Mouse (Mus musculus) liver, postnatal 0 days (tissue): ENCODE results near the gene Cdk16. TPM values are rescaled to one million over a fixed set of nuclear protein-coding genes. Genes with fewer than 3 reads are reported as not detected.
"Not testable (repeated sequence)": the region's sequence is repeated elsewhere in the genome, so short reads cannot be mapped to it uniquely, and the experiment has no call there.

ENCODE experiments used
- ATAC-seq: fragments of 200-750 bp; cut with Nextera tagmentation; 2 replicates; pipeline ENCODE4 v1.8.0; 2017; ENCODE audit warnings: mild to moderate bottlenecking, moderate library complexity
- DNase-seq: peaks from one replicate; pipeline ENCODE4 v3.0.0-alpha.2; 2016
- H3K27ac ChIP-seq: fragments of 300-500 bp; sonication (generic); 2 replicates; pipeline ENCODE4 v1.5.1; 2014; ENCODE audit warnings: antibody characterized with exemption, moderate library complexity, mild to moderate bottlenecking, low read depth
- H3K27me3 ChIP-seq: fragments of 300-500 bp; sonication (generic); 2 replicates; pipeline ENCODE4 v1.6.1; 2014; ENCODE audit warnings: low read length, control low read depth, mixed read lengths; ENCODE audit not compliant: insufficient read depth
- H3K36me3 ChIP-seq: fragments of 300-500 bp; sonication (generic); replicated peaks from 2 replicates; pipeline ENCODE4 v1.6.1; 2014; ENCODE audit warnings: mild to moderate bottlenecking, control low read depth, low read length, moderate library complexity, mixed read lengths; ENCODE audit not compliant: insufficient read depth
- H3K4me1 ChIP-seq: fragments of 300-500 bp; sonication (generic); 2 replicates; pipeline ENCODE4 v1.6.1; 2014; ENCODE audit warnings: antibody characterized with exemption, mild to moderate bottlenecking, control low read depth; ENCODE audit not compliant: insufficient read depth
- H3K4me2 ChIP-seq: fragments of 300-500 bp; sonication (generic); 2 replicates; pipeline ENCODE4 v1.6.1; 2014; ENCODE audit warnings: low read depth, mild to moderate bottlenecking, low read length, moderate library complexity, mixed read lengths
- H3K4me3 ChIP-seq: fragments of 300-500 bp; sonication (generic); 2 replicates; pipeline ENCODE4 v1.5.1; 2014; ENCODE audit warnings: low read depth, low read length
- H3K9ac ChIP-seq: fragments of 300-500 bp; sonication (generic); replicated peaks from 2 replicates; pipeline ENCODE4 v1.6.1; 2014; ENCODE audit warnings: mild to moderate bottlenecking, moderate library complexity
- H3K9me3 ChIP-seq: fragments of 300-500 bp; sonication (generic); 2 replicates; pipeline ENCODE4 v1.6.1; 2016; ENCODE audit warnings: mild to moderate bottlenecking, control low read depth, low read length, mixed read lengths
- CTCF ChIP-seq: sonication (generic); IDR thresholded peaks from 2 replicates; pipeline ENCODE4 v1.5.1; 2016; ENCODE audit warnings: antibody characterized with exemption, low read depth
- EP300 ChIP-seq: IDR thresholded peaks from 2 replicates; pipeline ENCODE4 v1.6.1; 2016; ENCODE audit warnings: antibody characterized with exemption, low read depth, mild to moderate bottlenecking
- WGBS: fragments of 180-500 bp; shearing (Covaris S2); extraction: QIAGEN DNeasy Blood & Tissue Kit; methylation state at CpG from one replicate; pipeline ENCODE4 v1.1.7; 2014; ENCODE audit not compliant: insufficient replicate concordance; 5-methylcytosine and 5-hydroxymethylcytosine counted together
- polyA plus RNA-seq: library from polyadenylated mRNA; unstranded; fragments of >200 nt; fragmentation: Nextera tagmentation; extraction: Ambion mirVana; gene quantifications from 2 replicates; pipeline ENCODE4 v1.2.1, GENCODE M21; 2015

Cdk16 gene
- polyA plus RNA-seq, 1 experiment from 2014 or later, result 15.3 TPM

DNA sequence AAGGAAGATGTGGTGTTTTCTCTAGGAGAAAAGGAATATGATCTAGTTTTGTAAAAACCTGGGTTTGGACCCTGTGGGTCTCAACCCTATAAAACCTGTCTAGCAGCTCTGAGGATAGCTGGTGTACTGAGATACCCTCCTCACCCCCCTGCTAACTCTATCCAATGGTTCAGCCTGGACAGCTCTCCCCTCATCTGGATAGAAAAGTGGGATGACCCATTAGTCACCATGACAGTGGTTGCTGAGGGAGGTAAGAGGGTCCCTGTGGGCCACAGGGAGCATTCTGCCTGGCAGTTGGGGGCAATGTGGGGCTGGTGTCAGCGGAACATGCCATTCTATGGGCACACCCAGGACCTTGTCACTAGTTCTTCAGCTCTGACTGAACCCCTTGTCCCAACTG, 4.9 kb downstream of the Cdk16 start:
- TF ChIP-seq EP300 (no peak), CTCF (no peak)
- no peak overlapping the region for H3K9ac ChIP-seq
- no peak overlapping the region for H3K4me2 ChIP-seq
- H3K9me3 ChIP-seq, result no peaks in the 10 kb centered on the region
- H3K4me1 ChIP-seq, result peaks cover 8% of the 10 kb centered on the region; the same call in 1 of the 2 replicates
- peaks cover 20% of the 10 kb centered on the region for H3K36me3 ChIP-seq
- H3K27me3 ChIP-seq, result no peaks in the 10 kb centered on the region
- ATAC-seq, result no peak
- H3K4me3 ChIP-seq, result no peak overlapping the region
- no peak for DNase-seq
- H3K27ac ChIP-seq, result no peak overlapping the region
- WGBS, result 63% methylated on average over 1 of the region's 1 CpGs

DNA sequence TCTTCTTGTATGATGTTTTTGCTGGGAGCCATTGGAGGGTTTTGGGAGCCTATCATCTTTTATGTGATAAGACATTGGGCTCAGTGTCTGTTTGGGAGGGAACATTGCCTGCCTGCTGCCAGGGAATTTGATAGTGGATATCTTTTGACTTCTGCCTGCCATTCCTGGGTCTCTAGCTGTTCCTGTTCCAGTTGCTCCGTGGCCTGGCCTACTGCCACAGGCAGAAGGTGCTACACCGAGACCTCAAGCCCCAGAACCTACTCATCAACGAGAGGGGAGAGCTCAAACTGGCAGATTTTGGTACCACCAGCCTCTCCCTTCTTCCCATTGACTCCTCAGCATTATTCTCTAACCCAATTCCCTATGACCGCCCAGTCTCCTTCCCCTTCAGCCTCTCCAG, 8.1 kb downstream of the Cdk16 start:
- Histone ChIP-seq H3K27ac (no peak overlapping the region), H3K36me3 (peaks cover 20% of the 10 kb centered on the region), H3K9me3 (no peaks in the 10 kb centered on the region), H3K4me1 (no peaks in the 10 kb centered on the region), H3K27me3 (no peaks in the 10 kb centered on the region), H3K9ac (no peak overlapping the region), H3K4me2 (no peak overlapping the region), H3K4me3 (no peak overlapping the region)
- TF ChIP-seq EP300, result no peak
- TF ChIP-seq CTCF, result no peak
- DNase-seq (no peak), ATAC-seq (no peak)
- WGBS, result 84% methylated on average over 4 of the region's 4 CpGs

DNA sequence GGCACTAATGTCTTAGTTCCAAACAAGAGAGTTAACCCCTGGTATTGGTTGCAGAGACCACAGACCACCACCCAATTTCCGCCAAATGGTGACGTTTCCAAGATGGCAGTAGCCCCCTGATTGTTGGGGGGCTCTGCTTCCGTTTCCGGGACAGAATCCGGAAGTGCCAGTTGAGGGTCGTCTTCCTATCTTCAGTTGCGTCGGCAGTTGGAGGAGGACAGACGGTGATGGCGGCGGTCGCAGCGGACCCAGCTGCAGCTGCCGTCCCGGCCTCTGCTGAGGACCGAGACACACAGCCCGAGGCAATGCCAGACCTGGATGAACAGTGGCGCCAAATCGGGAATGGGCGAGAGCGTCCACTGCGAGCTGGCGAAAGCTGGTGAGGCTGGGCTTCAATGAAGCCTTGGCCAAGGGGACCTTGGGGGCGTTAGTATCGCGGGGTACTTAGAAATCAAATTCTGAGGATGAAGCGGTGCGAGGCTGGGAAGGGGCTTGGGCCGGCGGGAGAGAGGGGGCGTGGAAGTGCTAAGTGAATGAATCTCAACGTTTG, 16.1 kb downstream of the Cdk16 start, which contains the start of gene Usp11:
Gene Usp11, plus strand, starts transcription at position 166 of the 550 bp plus-strand sequence.
- Histone ChIP-seq H3K4me1 (no peaks in the 10 kb centered on the region), H3K9ac (peak within 1 kb of the TSS; percentile 65), H3K27ac (peak within 1 kb of the TSS; percentile 90), H3K36me3 (no peaks in the 10 kb centered on the region), H3K9me3 (no peaks in the 10 kb centered on the region), H3K27me3 (no peaks in the 10 kb centered on the region), H3K4me2 (peak within 1 kb of the TSS; percentile 79), H3K4me3 (peak within 1 kb of the TSS; percentile 63)
- ATAC-seq, result peak; percentile 30
- TF ChIP-seq CTCF, result no peak
- TF ChIP-seq EP300, result no peak
- WGBS, result 23% methylated on average over 32 of the region's 32 CpGs
- no peak for DNase-seq

DNA sequence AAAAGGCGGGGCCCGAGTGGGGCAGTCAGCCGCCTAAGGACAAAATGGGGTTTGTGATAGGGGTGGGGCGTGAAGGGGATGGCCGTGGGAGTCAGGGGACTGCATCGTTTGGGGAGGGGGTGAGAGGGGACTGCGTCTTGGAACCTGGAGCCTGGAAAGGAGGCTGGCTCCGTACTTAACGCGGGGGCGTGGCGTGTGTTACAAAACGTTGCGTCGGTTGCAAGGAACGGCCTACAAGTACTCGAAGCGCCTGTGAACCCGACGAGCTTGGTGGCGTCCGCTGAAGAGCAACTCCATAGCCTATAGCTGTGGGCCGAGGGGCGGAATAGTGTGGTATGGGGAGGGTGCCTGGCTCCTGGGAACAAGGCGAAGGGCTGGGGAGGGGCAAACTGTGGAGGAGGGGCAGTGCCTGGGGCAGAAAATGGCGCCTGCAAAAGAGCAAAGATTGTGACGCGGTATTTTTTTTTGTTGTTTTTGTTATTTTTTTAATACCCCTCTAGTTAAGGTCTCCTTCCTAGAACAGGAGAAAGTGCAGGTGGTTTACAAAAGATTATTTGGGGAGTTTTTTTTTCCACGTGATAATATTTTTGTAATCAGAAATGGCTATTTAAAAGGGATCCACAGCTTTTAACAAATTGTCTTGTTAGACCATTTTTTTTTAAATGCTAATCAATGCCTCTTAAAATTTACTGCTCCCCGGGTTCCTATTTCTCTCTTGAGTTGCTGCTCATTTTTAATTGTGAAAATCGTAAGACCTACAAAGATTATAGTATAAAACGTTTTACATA, 16.7 kb downstream of the Cdk16 start:
- peak overlapping the region; percentile 65 for H3K9ac ChIP-seq
- H3K9me3 ChIP-seq, result no peaks in the 10 kb centered on the region
- H3K27me3 ChIP-seq, result no peaks in the 10 kb centered on the region
- 17% methylated on average over 32 of the region's 32 CpGs for WGBS
- H3K4me1 ChIP-seq, result no peaks in the 10 kb centered on the region
- peak overlapping the region; percentile 63 for H3K4me3 ChIP-seq
- peak overlapping the region; percentile 90 for H3K27ac ChIP-seq
- no peak for TF ChIP-seq EP300
- TF ChIP-seq CTCF, result no peak
- ATAC-seq (peak; percentile 96), DNase-seq (peak; percentile 81)
- no peaks in the 10 kb centered on the region for H3K36me3 ChIP-seq
- H3K4me2 ChIP-seq, result peak overlapping the region; percentile 79

DNA sequence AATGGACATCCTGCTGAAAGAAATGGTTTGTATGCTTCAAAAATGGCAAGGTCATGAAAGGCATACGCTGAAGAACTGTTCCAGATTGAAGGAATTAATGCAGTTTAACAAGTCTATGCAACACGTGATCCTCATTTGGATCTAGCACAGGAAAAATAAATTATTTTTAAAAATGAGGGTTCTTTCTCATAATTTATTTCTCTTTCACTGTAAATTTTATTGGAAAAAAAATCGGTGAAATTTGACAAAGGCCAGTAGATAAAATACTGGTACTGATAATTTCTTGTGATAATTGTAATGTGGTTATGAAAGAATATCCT, 17.3 kb downstream of the Cdk16 start:
- H3K9me3 ChIP-seq, result no peaks in the 10 kb centered on the region
- peak overlapping the region; percentile 63 for H3K4me3 ChIP-seq
- DNase-seq (no peak), ATAC-seq (no peak)
- H3K36me3 ChIP-seq, result no peaks in the 10 kb centered on the region
- no peaks in the 10 kb centered on the region for H3K4me1 ChIP-seq
- no peak for TF ChIP-seq EP300
- no peak for TF ChIP-seq CTCF
- 22% methylated on average over 3 of the region's 3 CpGs for WGBS
- H3K27me3 ChIP-seq, result no peaks in the 10 kb centered on the region
- peak overlapping the region; percentile 79 for H3K4me2 ChIP-seq
- H3K9ac ChIP-seq, result no peak overlapping the region
- H3K27ac ChIP-seq, result peak overlapping the region; percentile 90; the same call in 1 of the 2 replicates

DNA sequence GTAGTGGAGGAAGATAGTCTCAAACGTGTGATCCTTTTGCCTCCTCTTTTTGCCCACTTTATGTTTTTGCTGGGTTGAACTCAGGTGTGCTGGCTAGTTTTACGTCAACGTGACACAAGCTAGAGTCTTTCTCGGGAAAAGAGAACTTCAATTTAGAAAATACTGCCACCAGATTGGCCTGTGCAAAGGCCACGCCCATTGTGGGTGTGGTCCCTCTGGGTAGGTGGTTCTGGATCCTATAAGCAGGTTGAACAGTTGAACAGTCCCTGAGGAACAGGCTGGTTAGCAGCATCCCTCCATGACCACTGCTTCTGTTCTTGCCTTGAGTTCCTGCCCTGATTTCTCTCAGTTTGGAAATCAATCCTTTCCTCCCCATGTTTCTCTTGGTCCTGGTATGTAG, 40.9 kb downstream of the Cdk16 start:
- no peak for DNase-seq
- no peak overlapping the region for H3K27ac ChIP-seq
- no peak overlapping the region for H3K9ac ChIP-seq
- no peaks in the 10 kb centered on the region for H3K27me3 ChIP-seq
- H3K4me2 ChIP-seq, result no peak overlapping the region
- H3K4me1 ChIP-seq, result no peaks in the 10 kb centered on the region
- no peak for TF ChIP-seq EP300
- no peak for TF ChIP-seq CTCF
- H3K36me3 ChIP-seq, result no peaks in the 10 kb centered on the region
- H3K9me3 ChIP-seq, result no peaks in the 10 kb centered on the region
- no peak for ATAC-seq
- 63% methylated on average over 5 of the region's 5 CpGs for WGBS
- no peak overlapping the region for H3K4me3 ChIP-seq

DNA sequence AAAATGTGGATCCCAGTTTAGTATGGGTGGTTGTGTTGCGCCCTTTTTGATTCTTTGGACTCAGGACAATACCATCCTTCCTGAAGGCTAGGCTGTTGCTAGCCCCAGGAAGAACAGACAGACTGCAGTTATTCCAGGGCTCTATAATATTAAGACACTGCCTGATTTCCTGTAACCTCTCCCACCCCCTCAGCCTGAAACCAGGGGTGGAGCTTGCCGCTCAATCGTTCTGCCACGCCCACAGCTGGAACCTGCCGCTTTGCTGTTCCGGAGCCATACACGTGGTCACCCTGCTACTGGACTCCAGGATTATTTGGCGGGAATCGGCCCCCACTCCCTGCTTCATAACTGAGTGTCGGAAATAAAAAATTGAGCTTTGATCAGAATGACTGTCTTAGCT, 42.3 kb downstream of the Cdk16 start:
- H3K9ac ChIP-seq, H3K27me3 ChIP-seq, H3K27ac ChIP-seq, ATAC-seq, DNase-seq, H3K4me2 ChIP-seq, H3K4me3 ChIP-seq, H3K9me3 ChIP-seq, H3K4me1 ChIP-seq, H3K36me3 ChIP-seq: not testable (repeated sequence)
- WGBS, result 46% methylated on average over 10 of the region's 10 CpGs
